Mouse (Mus musculus) intestine, postnatal 0 days (tissue): ENCODE measurements around the gene Surf4. TPM values are rescaled to one million over a fixed set of nuclear protein-coding genes. Genes with fewer than 3 reads are reported as not detected.
A peak's percentile ranks its signal among the peaks of the same experiment; 100 is the strongest.

Source experiments
- ATAC-seq: fragments of 200-750 bp; cut with Nextera tagmentation; 2 replicates; pipeline ENCODE4 v1.8.0; 2017; ENCODE audit warnings: mild to moderate bottlenecking, moderate TSS enrichment, moderate library complexity
- H3K27ac ChIP-seq: fragments of 300-500 bp; sonication (generic); 2 replicates; pipeline ENCODE4 v1.5.1; 2014; ENCODE audit warnings: mild to moderate bottlenecking, low read depth, low read length, moderate library complexity
- H3K27me3 ChIP-seq: fragments of 300-500 bp; sonication (generic); replicated peaks from 2 replicates; pipeline ENCODE4 v1.6.1; 2014; ENCODE audit warnings: low read length, mixed read lengths; ENCODE audit not compliant: control insufficient read depth, insufficient read depth
- H3K36me3 ChIP-seq: fragments of 300-500 bp; sonication (generic); 2 replicates; pipeline ENCODE4 v1.6.1; 2014; ENCODE audit warnings: mild to moderate bottlenecking, moderate library complexity; ENCODE audit not compliant: control insufficient read depth, insufficient read depth
- H3K4me1 ChIP-seq: fragments of 300-500 bp; sonication (generic); replicated peaks from 2 replicates; pipeline ENCODE4 v1.6.1; 2014; ENCODE audit warnings: antibody characterized with exemption, low read length, mixed read lengths; ENCODE audit not compliant: control insufficient read depth, insufficient read depth
- H3K4me2 ChIP-seq: fragments of 300-500 bp; sonication (generic); replicated peaks from 2 replicates; pipeline ENCODE4 v1.6.1; 2014; ENCODE audit warnings: low read depth, mild to moderate bottlenecking, moderate library complexity
- H3K4me3 ChIP-seq: fragments of 300-500 bp; sonication (generic); 2 replicates; pipeline ENCODE4 v1.5.1; 2014; ENCODE audit warnings: low read depth, low read length
- H3K9ac ChIP-seq: fragments of 300-500 bp; sonication (generic); 2 replicates; pipeline ENCODE4 v1.6.1; 2014; ENCODE audit warnings: mild to moderate bottlenecking, low read depth, low read length
- H3K9me3 ChIP-seq: fragments of 300-500 bp; sonication (generic); 2 replicates; pipeline ENCODE4 v1.6.1; 2016; ENCODE audit warnings: mixed run types; ENCODE audit not compliant: control insufficient read depth
- CTCF ChIP-seq: sonication (generic); IDR thresholded peaks from 2 replicates; pipeline ENCODE4 v1.5.1; 2016; ENCODE audit warnings: low read depth, mild to moderate bottlenecking, control low read depth, antibody characterized with exemption, moderate library complexity
- WGBS: fragments of 180-500 bp; shearing (Covaris S2); extraction: QIAGEN DNeasy Blood & Tissue Kit; methylation state at CpG from one replicate; pipeline ENCODE4 v1.1.7; 2014; 5-methylcytosine and 5-hydroxymethylcytosine counted together
- polyA plus RNA-seq: library from polyadenylated mRNA; unstranded; fragments of >200 nt; fragmentation: Nextera tagmentation; extraction: Ambion mirVana; gene quantifications from 2 replicates; pipeline ENCODE4 v1.2.1, GENCODE M21; 2015

The Surf4 gene
- polyA plus RNA-seq, 1 experiment from 2014 or later = 379 TPM

GRCm38 (mm10) chr2:26963923-26964723, 30.4 kb upstream of the Surf4 start, which contains the start of gene Rexo4:
Gene Rexo4 (minus strand): TSS chr2:26964386.
- no peak for TF ChIP-seq CTCF
- no peaks in the 10 kb centered on the region for H3K27me3 ChIP-seq
- H3K36me3 ChIP-seq = peaks cover 26% of the 10 kb centered on the region
- H3K4me1 ChIP-seq = 0 out of 2 replicates have a peak, but pooled peaks cover 3% of the 10 kb centered on the region
- under 1% methylated on average over 50 of the region's 50 CpGs for WGBS
- ATAC-seq = peak; percentile 92
- H3K9me3 ChIP-seq = no peaks in the 10 kb centered on the region
- peak within 1 kb of the TSS; percentile 79 for H3K4me2 ChIP-seq
- H3K9ac ChIP-seq = peak within 1 kb of the TSS; percentile 88
- H3K27ac ChIP-seq = peak within 1 kb of the TSS; percentile 99
- H3K4me3 ChIP-seq = peak within 1 kb of the TSS; percentile 76

DNA sequence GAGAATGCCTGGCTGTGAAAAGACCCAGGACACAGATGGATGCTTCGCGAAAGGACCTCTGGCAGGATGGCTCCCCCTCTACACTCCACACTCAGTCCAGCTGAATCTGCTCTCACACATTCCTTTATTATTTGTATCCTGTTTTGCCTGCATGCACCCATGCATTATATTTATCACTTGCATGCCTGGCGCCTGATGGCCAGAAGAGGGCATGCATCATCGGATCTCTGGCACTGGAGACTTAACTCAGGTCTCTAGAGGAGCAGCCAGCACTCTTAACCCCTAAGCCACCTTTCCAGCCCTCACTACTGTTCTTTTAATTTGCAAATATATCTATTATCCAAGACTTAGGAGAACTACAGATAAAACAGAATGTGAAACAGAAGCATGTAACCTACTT, 27.0 kb upstream of the Surf4 start:
- no peak overlapping the region for H3K4me2 ChIP-seq
- no peak overlapping the region for H3K27ac ChIP-seq
- no peaks in the 10 kb centered on the region for H3K9me3 ChIP-seq
- no peak overlapping the region for H3K9ac ChIP-seq
- no peaks in the 10 kb centered on the region for H3K27me3 ChIP-seq
- TF ChIP-seq CTCF = peak; percentile 66
- no peak overlapping the region for H3K4me3 ChIP-seq
- ATAC-seq = no peak
- whole genome bisulfite sequencing = 72% methylated on average over 4 of the region's 4 CpGs
- peaks cover 54% of the 10 kb centered on the region for H3K36me3 ChIP-seq
- H3K4me1 ChIP-seq = 0 out of 2 replicates have a peak, but pooled peaks cover 3% of the 10 kb centered on the region

DNA sequence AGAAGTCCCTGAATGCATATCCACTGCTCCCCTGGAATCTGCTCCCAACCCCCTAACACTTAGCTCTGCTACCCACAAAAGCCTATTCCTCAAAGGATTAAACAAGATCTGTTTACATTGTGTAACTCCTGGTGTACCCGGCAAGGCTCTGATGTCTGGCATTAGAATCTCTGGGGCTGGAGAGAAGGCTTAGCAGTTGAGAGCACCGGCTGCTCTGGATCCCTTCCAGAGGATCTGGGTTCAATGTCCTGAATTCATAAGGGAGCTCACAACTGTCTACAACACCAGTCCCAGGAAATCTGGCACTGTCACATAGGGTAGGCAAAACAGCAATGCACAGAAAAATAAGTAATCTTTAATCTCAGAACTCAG, 23.7 kb upstream of the Surf4 start:
- peaks cover 82% of the 10 kb centered on the region for H3K36me3 ChIP-seq
- peak; percentile 17; the same call in 1 of the 2 replicates for ATAC-seq
- no peaks in the 10 kb centered on the region for H3K27me3 ChIP-seq
- H3K27ac ChIP-seq = peak overlapping the region; percentile 91
- H3K9ac ChIP-seq = no peak overlapping the region
- no peaks in the 10 kb centered on the region for H3K9me3 ChIP-seq
- H3K4me3 ChIP-seq = no peak overlapping the region
- WGBS = 37% methylated on average over 2 of the region's 2 CpGs
- no peak overlapping the region; the same call in 1 of the 2 replicates for H3K4me2 ChIP-seq
- H3K4me1 ChIP-seq = no peaks in the 10 kb centered on the region
- TF ChIP-seq CTCF = no peak

GRCm38 (mm10) chr2:26956811-26957487, 23.2 kb upstream of the Surf4 start:
- no peak for TF ChIP-seq CTCF
- no peaks in the 10 kb centered on the region for H3K4me1 ChIP-seq
- H3K4me2 ChIP-seq = no peak overlapping the region
- peak; percentile 98 for ATAC-seq
- no peak overlapping the region for H3K9ac ChIP-seq
- no peaks in the 10 kb centered on the region for H3K27me3 ChIP-seq
- H3K36me3 ChIP-seq = peaks cover 83% of the 10 kb centered on the region
- H3K4me3 ChIP-seq = no peak overlapping the region
- 53% methylated on average over 12 of the region's 12 CpGs for WGBS
- no peaks in the 10 kb centered on the region for H3K9me3 ChIP-seq
- H3K27ac ChIP-seq = peak overlapping the region; percentile 91

DNA sequence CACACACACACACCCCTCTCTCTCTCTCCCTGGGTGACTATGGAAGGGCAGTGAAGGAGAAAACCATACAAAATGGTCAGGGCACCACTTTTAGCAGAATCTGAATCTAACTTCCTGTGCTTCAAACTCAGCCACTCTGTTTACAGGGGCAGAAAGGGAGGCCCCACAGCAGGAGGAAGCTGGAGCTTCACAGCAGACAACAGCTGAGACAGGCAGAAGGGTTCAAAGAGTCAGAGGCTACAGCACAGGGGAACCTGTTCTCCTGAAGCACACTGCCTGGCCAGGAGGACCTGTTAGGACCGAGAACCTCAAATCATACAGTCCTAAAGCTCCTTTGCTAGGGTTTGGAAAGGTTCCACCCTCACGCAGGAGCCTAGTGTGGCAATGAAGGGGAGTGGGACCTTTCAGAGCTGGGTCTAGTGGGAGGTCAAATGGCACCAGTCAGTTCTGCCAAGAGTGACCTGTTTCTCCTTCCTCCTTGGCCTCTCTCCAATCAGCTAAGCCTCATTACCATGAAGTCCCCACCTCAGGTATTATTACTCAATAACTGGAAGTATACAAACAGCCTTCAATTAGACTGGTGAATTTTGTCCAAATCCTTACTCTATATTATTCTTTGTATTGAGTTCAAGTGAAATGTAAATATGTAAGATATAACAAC, 21.1 kb upstream of the Surf4 start:
- Histone ChIP-seq H3K4me2 (no peak overlapping the region), H3K36me3 (peaks cover 78% of the 10 kb centered on the region), H3K27me3 (no peaks in the 10 kb centered on the region), H3K4me1 (no peaks in the 10 kb centered on the region), H3K9me3 (no peaks in the 10 kb centered on the region), H3K9ac (no peak overlapping the region), H3K27ac (peak overlapping the region; percentile 30; the same call in 1 of the 2 replicates), H3K4me3 (no peak overlapping the region)
- 79% methylated on average over 2 of the region's 2 CpGs for WGBS
- no peak for TF ChIP-seq CTCF
- no peak for ATAC-seq

GRCm38 (mm10) chr2:26952866-26953265, 19.1 kb upstream of the Surf4 start:
- Histone ChIP-seq H3K36me3 (peaks cover 70% of the 10 kb centered on the region), H3K27ac (no peak overlapping the region), H3K9me3 (no peaks in the 10 kb centered on the region), H3K4me3 (no peak overlapping the region), H3K4me2 (no peak overlapping the region), H3K27me3 (no peaks in the 10 kb centered on the region), H3K4me1 (no peaks in the 10 kb centered on the region), H3K9ac (no peak overlapping the region)
- no peak for ATAC-seq
- WGBS = 85% methylated on average over 8 of the region's 8 CpGs
- TF ChIP-seq CTCF = no peak
